Mouse (Mus musculus): ENCODE measurements at regions not wholly inside any gene's neighbourhood (a gene's known extent, or its start where the extent isn't known, plus 50 kb on each side); places are given as distances from the start of the nearest gene placed in this dataset.
A peak's percentile ranks its signal among the peaks of the same experiment; 100 is the strongest.
"Not testable (repeated sequence)": the region's sequence is repeated elsewhere in the genome, so short reads cannot be mapped to it uniquely, and the experiment has no call there.

DNA sequence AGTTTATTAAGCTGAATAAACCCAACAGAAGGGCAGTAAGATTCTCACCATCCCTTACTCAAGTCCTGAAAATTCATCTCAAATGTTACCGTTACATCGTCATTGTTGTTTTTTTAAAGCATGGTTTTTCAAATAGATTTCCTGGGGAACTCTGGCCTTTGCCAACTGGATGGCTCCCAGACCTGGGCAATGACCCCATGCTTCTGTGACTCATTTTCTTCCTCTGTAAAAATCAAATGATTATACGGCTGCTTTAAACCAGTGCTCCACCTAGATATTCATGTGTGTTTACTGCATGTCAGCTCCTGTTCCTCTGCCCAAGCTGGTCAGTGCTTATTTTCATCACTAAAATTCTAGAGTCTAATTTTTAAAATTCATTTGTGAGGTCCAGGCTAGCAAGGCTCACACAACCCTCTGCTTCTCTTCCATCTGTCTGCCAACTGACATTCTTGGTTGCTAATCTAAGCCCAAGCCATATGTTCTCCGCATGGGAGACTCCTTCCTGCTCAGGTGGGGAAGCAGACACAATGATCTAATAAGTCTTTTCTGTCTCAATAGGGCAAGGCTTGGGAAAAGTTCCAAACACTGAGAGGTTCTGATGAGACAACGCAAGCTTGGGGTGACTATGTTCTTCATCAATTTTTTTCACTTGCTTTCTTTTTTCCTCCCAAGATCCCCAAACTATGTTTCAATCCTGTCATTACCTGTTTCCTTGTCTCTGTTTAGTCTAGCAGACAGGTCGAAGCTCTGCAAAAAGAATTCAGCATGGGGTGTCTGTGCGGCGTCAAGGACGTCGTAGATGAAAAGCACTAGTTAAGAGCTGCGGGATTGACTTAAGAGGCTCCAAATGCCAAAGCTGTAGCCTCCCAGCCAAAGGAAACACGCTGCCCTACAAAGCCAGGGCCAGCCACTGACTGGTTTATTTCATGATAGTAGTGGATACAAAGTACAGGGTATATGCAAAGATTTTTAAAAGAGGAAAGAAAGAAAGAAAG lies 594.7 kb downstream of the Efna5 start:
- peak; percentile 78 for DNase-seq

DNA sequence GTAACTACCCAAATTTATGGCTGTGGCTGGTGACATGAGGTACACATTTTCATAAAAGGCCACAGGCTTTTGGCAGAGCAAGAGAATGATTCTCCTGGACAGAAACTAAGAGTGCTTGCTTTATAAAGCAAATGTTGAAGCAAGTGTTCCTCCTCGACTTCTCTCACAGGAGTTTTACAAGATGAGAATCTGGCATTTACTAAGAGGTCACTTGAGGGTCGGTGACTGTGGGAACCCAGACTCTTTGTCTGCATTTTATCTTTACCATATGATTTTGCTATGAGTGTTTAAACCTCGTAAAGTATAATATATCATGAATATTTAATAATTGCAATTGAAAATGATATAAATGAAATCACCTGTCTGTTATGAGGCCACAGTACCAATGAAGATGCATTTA lies 600.9 kb downstream of the Efna5 start:
- no peak for DNase-seq

DNA sequence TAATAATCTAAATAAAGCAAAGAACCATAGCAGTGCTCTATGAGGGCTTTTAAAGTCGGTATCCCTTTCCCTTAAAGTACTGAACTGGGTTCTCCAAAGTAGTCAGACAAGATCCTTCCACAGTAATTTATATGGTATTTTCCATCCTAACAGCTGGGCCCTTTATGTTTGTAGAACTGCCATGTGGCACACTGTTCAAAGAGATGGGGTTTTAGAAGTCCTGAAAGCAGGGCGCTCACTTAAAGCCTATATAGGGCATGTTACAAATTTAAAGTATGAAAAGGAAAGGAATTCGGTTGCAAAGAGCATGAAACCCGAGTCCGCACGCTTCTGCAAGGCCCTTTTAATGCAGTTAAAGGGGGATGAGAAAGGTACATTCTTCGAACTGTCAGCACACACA lies 609.7 kb downstream of the Efna5 start:
- no peak for DNase-seq

DNA sequence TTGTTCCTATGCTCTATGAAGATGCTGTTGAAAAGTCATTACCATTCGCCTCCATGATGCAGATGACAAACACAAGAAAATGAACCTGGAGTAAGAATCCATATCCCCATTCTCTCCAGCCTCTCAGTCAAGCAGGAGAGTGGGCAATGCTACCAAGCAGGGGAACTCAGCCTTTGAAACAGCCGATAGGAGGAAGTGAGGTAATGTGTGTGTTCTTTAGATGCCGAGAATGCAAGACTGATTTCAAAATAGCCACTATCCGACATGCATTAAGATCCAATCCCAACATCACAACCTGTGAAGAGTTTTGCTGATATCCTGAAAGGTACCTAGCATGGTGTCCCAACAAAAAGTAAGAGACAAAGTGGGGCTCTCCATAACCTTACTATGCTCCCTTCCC lies 611.8 kb downstream of the Efna5 start:
- no peak for DNase-seq

DNA sequence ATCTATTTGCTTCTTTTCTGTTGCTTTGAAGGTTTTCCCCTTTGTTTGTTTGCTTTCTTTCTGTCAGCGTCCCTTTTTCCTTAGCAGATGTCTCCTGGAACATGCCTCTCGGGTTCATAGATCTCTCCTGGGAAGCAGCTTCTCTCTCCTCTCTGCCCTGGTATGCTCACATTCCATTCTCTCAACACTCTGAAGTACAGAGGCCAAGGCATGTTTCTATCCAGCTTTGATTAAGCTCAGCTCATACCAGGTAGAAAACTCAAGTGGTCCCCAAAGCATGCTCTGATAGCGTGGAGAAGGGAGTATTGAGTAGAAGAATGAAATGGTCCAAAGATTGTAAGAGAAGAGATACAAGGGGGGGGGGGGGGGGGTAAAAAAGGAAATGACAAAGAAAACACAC lies 627.7 kb downstream of the Efna5 start:
- no peak for DNase-seq

DNA sequence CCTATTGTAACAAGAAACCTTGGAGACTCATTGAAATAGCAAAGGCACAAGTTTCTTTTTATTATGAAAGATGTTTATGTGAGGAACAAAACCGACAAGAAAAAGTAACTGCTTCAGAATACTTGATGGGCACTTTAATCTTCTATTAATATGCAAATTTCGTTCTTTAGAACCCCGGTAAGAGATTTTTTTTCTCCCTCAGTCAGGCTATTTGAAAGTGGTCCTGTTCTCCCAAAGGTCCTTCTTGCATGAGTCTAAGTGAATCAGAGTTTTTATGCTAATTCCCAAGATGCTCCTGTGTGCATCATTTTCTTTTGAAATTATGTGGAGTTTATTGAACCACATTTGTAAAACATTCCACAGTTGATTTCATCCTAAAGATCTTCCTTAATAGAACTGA lies 633.1 kb downstream of the Efna5 start:
- DNase-seq = no peak

DNA sequence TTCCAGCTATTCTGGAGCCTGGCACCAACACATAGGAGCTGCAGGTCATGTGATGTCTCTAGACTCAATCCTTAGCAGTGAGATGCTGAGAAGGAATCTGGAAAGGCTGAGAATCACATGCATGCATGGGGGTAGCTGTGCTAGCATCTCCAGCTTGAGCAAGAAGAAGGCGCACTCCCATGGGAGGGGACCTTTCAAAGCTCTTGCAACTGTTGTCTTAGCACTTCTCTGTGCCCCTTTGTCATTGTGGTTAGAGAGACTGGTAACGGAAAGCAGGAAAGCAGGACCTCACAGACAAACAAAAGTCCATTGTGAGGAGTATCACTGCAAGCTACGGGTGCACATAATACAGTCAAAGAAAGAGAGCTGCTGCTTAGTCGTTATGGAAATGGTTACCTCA lies 634.5 kb downstream of the Efna5 start:
- no peak for DNase-seq

DNA sequence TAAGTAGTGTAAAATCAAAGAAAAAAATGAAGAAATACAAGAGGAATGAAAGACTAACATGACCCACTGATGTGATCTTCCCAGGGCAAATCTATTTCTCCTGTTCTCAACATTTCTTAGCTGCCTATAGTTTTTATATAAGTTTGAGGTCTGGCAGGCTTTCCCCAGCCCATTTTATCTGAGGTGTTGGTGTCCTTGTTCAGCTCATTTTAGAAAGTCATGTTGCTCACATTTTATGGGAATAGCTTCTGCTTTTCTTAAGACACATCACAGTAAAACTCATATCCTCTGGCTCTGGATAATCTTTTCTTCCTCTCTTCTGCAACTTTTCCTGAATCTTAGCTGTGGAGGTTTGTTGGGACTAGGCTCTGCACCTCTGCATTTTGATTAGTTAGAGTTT lies 650.2 kb downstream of the Efna5 start:
- DNase-seq = no peak

DNA sequence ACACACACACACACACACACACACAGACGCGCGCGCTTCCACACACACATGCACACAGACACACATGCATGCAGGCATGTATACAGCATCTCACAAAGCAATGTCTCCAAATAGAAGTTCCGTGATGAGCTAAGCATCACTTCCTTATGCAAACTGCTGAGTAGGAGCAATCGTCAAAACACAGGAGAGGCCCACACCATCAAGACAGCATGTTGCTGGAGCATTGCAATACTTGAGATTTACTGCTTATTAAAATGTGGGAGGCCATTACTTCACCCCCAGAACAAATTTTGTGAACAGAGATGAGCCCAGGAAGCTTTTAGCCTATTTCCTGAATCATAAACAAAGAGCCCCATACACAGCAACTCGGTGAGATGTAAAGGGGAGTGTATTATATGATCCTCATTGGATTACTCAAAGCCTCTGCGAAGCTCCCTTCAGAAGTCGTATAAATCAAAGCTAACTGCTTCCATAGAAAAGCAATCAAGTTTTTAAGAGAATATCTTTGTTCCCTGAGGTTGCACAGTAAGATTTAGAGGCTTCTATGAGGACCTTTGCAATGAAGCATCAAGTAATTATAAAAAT lies 670.6 kb downstream of the Efna5 start:
- DNase-seq = no peak

DNA sequence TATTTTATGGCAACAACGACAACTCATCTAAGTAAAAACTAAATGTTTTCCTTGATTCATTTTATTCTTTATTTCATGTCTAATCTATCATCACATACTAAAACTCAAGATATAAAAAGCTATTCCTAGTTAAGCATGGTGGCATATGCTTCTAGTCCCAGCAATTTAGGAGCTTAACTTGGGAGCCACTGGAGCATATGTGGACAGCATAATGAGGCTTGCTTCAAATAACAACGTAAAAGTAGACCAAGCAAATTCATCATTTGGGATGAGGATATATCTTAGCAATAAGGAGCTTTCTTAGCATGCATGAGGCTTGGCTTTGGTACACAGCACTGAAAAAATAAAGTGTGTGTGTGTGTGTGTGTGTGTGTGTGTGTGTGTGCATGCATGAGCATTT lies 678.5 kb downstream of the Efna5 start:
- no peak for DNase-seq

DNA sequence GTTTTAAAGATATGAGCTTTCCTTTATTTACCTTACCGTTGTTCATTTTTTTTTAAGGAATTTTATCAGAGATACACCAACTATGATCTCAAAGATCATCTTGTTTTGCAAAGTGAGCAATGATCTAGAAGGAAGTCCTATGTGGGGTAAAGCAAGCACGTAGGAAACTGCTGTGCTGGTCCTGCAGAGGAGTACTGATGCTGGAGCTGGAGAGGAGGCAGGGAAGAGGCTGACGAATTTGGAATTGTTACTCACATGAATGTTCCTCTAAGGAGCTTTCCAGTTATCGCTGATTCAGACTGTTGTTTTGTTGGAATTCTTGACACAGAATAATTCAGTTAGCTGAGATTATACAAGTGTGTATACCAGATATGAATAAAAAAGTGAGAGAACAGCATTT lies 680.6 kb downstream of the Efna5 start:
- DNase-seq = no peak

DNA sequence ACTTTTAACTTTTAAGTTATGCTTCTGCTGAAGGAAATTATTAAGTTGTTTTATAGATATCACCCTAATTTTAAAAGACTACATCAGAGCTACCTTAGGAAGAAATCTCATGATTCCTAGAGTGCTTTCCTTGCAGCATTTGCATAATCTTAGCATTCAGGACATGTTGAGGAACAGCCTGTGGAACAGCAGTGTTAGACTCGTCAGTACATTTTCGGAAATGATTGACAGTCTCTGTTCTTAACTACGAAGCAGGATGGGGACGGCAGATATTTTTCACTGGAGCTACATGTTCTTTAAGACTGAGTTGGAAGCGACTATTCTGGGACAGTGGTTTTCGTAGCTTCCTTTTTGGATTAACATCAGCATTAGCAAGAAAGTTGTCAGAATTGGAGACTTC lies 681.6 kb downstream of the Efna5 start:
- DNase-seq = no peak

DNA sequence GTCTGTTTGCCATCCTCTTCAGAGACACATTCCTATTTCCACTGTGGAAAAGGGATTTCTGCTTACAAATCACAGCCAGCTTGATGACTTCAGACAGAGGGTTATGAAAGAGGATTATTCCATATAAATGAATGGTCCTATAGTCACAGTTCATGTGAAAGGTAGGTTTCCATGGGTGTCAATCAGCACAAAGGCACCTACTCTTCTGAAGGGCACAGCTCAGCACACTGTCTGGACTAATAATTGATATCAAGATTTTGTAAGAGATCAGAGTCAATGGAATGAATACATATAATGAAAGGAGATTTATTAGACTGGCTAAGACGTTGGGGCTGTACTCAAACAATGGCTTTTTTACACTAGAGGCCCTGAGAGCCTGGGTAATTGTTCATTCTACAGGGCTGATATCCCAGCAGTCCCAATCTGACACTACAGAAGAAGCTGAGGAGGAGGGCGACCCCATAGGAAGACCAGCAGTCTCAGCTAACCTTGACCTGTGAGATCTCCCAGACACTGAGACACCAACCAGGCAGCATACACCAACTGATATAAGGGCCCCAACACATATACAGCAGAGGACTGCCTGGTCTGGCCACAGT lies 702.4 kb downstream of the Efna5 start:
- no peak for DNase-seq

DNA sequence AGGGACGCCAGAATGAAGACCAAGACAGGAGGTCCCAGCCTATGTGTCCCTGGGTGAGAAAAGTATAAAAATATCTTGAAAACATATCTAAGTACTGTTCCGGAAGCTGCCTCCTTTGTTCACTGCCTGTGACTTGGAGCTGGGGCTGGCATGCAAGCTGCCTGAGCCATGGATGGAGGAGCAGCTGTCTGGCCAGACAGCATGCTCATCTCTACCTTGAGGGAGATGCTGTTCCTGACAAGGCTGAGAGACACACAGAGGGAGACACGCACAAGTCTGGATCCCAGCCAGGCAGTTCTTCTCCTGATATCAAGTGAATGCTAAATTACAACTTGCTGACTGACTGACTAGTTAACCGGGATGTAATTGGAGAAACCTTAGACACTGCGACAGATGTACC lies 704.8 kb downstream of the Efna5 start:
- no peak for DNase-seq

DNA sequence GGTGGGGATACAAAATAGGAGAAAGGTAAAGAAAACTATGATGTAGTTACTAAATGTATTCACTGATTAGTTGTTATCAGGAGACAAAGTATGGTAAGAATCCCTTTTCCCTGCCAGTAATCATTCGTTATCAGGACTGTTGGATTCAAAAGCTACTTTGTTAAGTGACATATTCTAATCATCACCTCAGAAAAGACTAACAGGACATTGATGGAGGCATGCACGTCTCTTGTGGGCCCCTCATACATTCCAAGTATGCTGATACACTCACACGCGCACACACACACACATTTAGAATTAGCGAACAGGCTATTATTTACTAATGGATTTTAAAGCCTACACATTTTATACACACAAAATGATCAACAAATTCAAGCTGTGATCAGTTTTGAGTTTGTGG lies 708.8 kb downstream of the Efna5 start:
- no peak for DNase-seq

DNA sequence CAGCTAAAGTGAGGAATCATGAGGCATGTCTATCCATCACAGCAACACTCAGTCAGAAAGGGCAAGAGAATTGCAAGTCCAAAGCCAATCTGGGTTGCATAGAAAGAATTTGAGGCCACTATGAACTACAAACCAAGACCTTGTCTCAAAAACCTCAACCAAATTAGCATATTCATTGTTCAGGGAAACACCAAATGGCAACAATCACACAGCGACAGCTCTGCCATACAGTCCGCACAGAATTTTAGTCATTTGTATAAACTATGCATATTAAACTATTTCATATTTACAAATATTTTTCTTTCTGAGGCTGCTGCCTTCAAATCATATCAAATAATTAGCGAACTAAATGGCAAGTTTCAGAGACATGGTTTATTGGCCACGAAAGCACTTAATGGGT lies 709.6 kb downstream of the Efna5 start:
- DNase-seq = no peak

DNA sequence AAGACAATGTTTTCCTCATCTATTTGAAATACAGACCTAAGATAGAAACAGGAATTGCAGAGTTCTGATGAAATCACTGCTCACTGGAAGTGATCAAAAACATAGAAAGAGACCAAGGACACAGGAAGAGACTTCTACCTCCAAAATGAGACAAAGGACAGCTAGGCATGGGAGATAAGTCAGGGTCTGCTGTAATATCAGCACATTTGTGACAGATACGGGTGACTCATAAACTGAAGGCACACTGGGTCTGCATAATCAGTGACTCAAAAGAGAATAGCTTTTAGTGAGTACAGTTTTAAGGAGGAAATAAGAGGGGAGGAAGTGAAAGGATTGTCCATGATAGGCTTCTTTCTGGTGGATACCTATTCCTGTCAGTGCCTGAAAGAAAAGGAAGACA lies 719.7 kb downstream of the Efna5 start:
- no peak for DNase-seq

DNA sequence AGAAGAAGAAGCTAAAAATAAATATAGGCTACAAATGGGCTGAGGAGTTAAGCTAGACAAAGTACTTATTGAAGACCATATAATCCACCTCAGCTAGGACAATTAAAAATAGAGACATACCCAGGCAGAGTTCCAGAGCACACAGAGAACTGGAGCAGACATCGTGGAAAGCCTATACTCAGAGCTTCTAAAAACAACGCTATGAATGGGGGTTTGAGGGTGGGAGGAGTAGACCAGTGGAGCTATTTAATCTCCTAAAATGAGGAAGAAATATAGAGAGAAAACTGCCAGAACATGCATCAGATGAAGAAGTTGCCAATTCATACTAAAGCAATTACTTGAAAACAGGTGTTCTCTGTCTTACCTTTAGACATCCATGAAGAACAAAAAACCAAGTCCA lies 720.8 kb downstream of the Efna5 start:
- DNase-seq = no peak

DNA sequence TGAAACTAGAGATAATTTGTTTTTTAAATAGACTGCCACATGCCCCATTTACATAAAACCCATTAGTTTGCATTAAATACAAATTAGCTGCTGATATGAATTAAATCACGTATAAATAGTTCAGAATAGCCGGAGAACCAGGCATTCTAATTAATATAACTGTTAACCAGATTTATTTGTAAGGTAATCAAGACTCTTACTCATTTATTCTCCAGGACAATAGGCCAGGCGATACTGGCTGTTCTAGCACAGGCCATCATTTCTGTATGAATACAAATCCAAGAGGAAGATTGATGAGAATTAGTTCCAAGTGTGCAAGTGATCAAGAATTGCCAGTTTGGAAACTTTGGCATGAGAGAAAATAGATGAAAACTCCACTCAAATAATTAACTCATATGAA lies 746.1 kb downstream of the Efna5 start:
- DNase-seq = no peak

DNA sequence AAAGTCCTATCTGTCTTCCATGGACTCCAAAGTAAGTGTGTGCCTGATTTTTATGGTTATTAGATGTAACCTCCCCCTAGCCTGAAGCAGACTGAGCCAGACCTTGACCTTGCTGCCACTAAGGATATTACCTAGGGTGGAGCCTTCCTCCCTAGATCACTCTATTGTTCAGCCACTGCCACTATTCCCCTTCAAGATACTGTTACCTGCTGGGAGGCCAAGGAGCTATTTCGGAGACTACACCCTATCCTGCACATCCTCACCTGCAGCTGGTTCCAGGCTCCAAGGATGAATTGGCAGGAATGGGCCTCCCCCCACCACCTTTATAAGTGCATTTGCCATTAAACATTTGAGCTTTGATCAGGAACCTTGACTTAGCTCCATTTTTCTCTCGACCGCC lies 769.4 kb downstream of the Efna5 start:
- DNase-seq = not testable (repeated sequence)

DNA sequence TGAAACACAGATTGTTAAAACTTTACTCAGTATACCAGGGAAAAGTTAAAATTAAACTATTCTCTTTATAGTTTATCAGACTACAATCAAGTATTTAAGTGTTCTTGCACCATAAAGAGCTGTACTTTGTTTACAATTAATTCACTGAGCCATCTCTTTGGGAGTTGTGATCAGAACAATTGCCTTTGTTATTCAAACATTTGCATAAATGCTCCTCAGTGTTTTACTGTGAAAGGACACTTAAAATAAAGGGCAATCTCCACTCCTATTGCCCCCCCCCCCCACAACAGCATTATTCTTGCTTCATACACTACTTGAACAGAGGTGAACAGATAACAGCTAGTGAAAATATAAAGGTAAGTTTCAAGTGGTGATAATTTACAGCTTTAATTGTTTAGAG lies 772.1 kb downstream of the Efna5 start:
- DNase-seq = no peak

DNA sequence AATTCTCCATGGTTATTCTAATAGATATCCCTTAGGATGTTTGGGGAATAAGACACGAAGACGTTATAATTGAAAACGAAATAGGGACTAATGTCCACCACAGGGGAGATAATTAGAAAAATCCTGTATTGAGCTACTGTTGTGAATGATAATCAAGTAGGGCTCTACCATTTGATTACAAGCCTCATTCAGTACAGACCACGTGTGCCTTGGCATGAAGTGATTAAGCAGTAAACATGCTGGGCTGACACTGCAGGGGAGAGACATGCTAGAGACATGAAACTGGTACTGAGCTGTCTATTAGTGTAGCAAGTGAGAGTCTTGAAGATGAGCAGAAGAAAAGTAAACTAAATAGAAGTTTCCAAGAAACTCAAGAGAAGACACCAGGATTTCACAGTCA lies 797.8 kb downstream of the Efna5 start:
- no peak for DNase-seq

DNA sequence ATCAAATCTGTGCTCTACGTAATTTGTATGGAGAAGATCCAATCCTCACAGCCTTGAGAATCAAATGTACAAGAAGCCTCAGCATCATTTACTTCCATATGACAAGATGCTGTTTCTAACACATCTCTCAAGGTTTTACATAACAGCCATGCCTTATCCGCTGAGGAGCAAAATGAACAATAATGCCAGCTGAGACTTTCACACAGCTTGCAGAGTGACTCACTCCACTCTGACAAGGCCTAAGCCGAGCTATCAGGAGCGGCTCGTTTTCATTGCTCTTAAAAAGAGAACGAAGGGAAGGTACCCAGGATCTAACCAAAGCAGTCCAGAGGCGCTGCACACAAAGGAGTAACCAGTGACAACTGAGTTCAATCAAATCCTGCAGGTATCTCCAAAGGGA lies 803.5 kb downstream of the Efna5 start:
- no peak for DNase-seq

DNA sequence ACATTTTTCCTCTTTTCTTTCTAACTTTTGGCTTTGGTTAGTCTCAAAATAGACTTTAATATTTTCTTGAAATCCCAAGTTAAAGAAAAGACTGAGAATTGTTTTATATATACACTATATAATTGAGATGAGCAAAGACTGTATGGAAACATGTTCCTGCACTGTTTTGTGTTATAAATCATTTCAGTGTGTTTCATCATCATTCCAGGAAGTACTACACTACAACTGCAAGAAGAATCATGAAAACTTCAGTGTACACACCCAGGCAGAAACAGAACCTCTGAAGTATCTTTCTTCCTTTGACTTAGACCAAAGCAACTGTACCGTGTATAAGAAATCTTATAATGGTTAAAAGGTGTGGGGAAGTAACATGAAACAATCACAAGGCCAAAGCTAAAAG lies 816.2 kb downstream of the Efna5 start:
- DNase-seq = no peak

All from cerebellum, adult 9-11 months (tissue).